Mouse (Mus musculus) stomach, embryonic 15.5 days (tissue): ENCODE measurements around the gene Wdr66. TPM values are rescaled to one million over a fixed set of nuclear protein-coding genes. Genes with fewer than 3 reads are reported as not detected.

Experiments used
- ATAC-seq: fragments of 200-750 bp; cut with Nextera tagmentation; 2 replicates; pipeline ENCODE4 v1.8.0; 2017; ENCODE audit warnings: low read depth, moderate number of reproducible peaks, moderate TSS enrichment; ENCODE audit not compliant: insufficient read depth, low FRiP score
- H3K27ac ChIP-seq: fragments of 300-500 bp; sonication (generic); 2 replicates; pipeline ENCODE4 v1.5.1; 2015; ENCODE audit warnings: mild to moderate bottlenecking, inconsistent platforms
- H3K27me3 ChIP-seq: fragments of 300-500 bp; sonication (generic); replicated peaks from 2 replicates; pipeline ENCODE4 v1.6.1; 2015; ENCODE audit warnings: inconsistent platforms
- H3K36me3 ChIP-seq: fragments of 300-500 bp; sonication (generic); 2 replicates; pipeline ENCODE4 v1.6.1; 2015; ENCODE audit warnings: inconsistent platforms
- H3K4me1 ChIP-seq: fragments of 300-500 bp; sonication (generic); 2 replicates; pipeline ENCODE4 v1.6.1; 2015; ENCODE audit warnings: inconsistent platforms
- H3K4me2 ChIP-seq: fragments of 300-500 bp; sonication (generic); 2 replicates; pipeline ENCODE4 v1.6.1; 2015; ENCODE audit warnings: mild to moderate bottlenecking, inconsistent platforms
- H3K4me3 ChIP-seq: fragments of 300-500 bp; sonication (generic); replicated peaks from 2 replicates; pipeline ENCODE4 v1.5.1; 2015; ENCODE audit warnings: inconsistent platforms
- H3K9ac ChIP-seq: fragments of 300-500 bp; sonication (generic); 2 replicates; pipeline ENCODE4 v1.6.1; 2015; ENCODE audit warnings: inconsistent platforms
- H3K9me3 ChIP-seq: fragments of 300-500 bp; sonication (generic); 2 replicates; pipeline ENCODE4 v1.6.1; 2016; ENCODE audit warnings: inconsistent platforms
- WGBS: fragments of 180-500 bp; shearing (Covaris S2); methylation state at CpG from one replicate; pipeline ENCODE4 v1.1.7; 2015; 5-methylcytosine and 5-hydroxymethylcytosine counted together
- polyA plus RNA-seq: library from polyadenylated mRNA; unstranded; fragments of >200 nt; fragmentation: Nextera tagmentation; extraction: Ambion mirVana; gene quantifications from 2 replicates; pipeline ENCODE4 v1.2.1, GENCODE M21; 2015

The Wdr66 gene
- polyA plus RNA-seq, 1 experiment from 2014 or later: 0.92 TPM

DNA sequence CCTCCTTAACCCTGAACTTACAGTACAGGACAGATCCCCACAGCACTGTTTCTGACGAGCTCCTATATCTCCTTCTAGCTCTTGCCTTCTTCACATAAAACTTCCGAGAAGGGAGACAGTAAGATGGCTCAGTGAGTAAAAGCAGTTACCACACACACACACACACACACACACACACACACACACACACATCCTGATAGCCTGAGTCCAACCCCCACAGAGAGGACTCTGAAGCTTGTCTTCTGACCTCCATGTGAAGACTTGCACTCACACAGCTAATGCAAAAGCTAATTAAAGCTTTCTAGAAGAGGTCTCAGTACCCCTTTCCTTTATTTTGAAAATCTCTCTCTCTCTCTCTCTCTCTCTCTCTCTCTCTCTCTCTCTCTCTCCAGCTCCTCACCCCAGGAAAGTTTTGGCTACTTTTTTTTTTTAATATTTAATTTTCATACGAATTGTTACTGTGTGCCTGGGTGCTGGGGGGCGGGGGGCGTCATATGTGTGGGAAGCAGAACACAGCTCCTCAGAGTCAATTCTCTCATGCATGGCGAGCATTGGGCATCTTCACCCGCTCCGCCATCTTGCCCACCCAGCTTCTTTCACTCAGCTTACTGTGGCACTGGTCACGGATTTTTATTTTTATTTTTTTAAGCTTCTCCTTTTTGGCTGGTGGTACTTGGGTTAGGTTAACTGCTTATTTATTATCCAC, 24.9 kb downstream of the Wdr66 start:
- Histone ChIP-seq H3K9me3 (no peaks in the 10 kb centered on the region), H3K27me3 (no peaks in the 10 kb centered on the region), H3K4me2 (no peak overlapping the region), H3K9ac (no peak overlapping the region), H3K36me3 (no peaks in the 10 kb centered on the region), H3K27ac (no peak overlapping the region), H3K4me3 (no peak overlapping the region), H3K4me1 (0 out of 2 replicates have a peak, but pooled peaks cover 3% of the 10 kb centered on the region)
- no peak for ATAC-seq
- 77% methylated on average over 9 of the region's 9 CpGs for WGBS

DNA sequence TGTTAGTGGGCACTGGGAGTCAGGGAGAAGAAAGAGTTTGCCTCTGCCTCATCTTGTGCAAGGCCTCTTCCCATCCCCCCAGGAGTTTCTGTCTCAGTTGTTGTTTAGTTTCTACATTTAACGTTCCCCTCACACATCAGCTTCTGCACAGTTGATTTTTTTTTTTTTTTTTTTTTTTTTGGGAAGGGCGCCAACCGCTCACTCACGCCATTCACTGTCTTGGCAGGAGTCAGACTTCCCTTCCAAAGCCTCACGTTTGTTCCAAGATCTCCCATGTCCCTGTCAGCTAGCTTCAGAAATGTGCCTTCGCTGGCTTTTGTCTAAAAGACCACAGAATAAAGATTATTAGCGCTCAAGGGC, 25.4 kb downstream of the Wdr66 start:
- Histone ChIP-seq H3K27ac (no peak overlapping the region), H3K4me3 (no peak overlapping the region), H3K4me2 (no peak overlapping the region), H3K27me3 (no peaks in the 10 kb centered on the region), H3K9me3 (no peaks in the 10 kb centered on the region), H3K9ac (no peak overlapping the region), H3K4me1 (0 out of 2 replicates have a peak, but pooled peaks cover 3% of the 10 kb centered on the region), H3K36me3 (no peaks in the 10 kb centered on the region)
- WGBS: 47% methylated on average over 7 of the region's 7 CpGs
- no peak for ATAC-seq

- H3K36me3 ChIP-seq: no peaks in the 10 kb centered on the region
- no peaks in the 10 kb centered on the region for H3K27me3 ChIP-seq
- no peak for ATAC-seq
- no peak overlapping the region for H3K27ac ChIP-seq
- no peak overlapping the region for H3K4me2 ChIP-seq
- no peaks in the 10 kb centered on the region for H3K9me3 ChIP-seq
- H3K4me1 ChIP-seq: 0 out of 2 replicates have a peak, but pooled peaks cover 3% of the 10 kb centered on the region
- 76% methylated on average over 4 of the region's 4 CpGs for WGBS
- H3K4me3 ChIP-seq: no peak overlapping the region
- no peak overlapping the region for H3K9ac ChIP-seq
These were observed 25.8 kb downstream of the Wdr66 start for GRCm38 (mm10) chr5:123277704-123278103.

GRCm38 (mm10) chr5:123279248-123279647, 27.3 kb downstream of the Wdr66 start:
- Histone ChIP-seq H3K27ac (no peak overlapping the region), H3K9ac (no peak overlapping the region), H3K4me3 (no peak overlapping the region), H3K9me3 (no peaks in the 10 kb centered on the region), H3K36me3 (no peaks in the 10 kb centered on the region), H3K4me2 (no peak overlapping the region), H3K27me3 (no peaks in the 10 kb centered on the region), H3K4me1 (0 out of 2 replicates have a peak, but pooled peaks cover 3% of the 10 kb centered on the region)
- ATAC-seq: no peak
- WGBS: 87% methylated on average over 4 of the region's 4 CpGs

- Histone ChIP-seq H3K4me3 (no peak overlapping the region), H3K36me3 (no peaks in the 10 kb centered on the region), H3K9me3 (no peaks in the 10 kb centered on the region), H3K27ac (no peak overlapping the region), H3K9ac (no peak overlapping the region), H3K27me3 (no peaks in the 10 kb centered on the region), H3K4me1 (0 out of 2 replicates have a peak, but pooled peaks cover 3% of the 10 kb centered on the region), H3K4me2 (no peak overlapping the region)
- WGBS: 70% methylated on average over 9 of the region's 9 CpGs
- no peak for ATAC-seq
These were observed 29.6 kb downstream of the Wdr66 start for GRCm38 (mm10) chr5:123281336-123282136.

DNA sequence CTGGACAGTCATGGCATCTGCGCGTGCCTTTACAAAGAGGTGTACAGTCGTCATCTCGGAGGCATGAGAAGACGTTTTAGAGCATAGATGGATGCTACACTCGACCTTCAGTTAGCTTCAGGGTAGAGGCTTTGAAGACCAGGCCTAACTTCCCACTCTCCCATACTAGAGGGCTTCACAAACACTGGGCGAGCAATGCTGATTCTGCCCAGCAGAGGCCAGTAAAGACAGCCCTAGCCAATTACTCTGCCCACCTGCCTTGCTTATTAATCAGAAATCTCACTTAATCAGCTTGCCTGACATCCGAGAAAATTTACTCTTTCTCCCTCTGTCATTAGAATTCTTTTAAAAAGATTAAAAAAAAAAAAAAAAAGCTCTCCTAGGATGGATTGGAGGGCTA, 33.3 kb downstream of the Wdr66 start:
- no peak for ATAC-seq

DNA sequence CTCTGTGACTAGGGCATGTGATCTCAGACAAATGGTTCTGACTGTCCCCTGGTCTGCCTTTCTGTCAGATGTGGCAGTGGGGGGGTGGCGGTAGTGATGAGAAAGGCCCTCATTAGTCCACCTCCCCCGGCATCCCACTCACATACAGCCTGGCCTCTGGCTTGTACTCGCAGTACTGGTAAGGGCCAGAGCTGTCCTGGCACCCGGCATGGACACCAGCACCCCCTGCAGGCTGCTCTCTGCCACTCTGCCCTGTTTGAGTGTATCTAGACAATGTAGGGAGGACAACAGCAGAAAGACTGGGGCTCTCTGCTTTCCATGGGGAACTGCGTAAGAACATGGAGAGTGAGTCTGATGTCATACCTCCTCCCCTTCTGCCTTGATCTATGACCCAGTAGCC, 36.2 kb downstream of the Wdr66 start:
- Histone ChIP-seq H3K9me3 (no peaks in the 10 kb centered on the region), H3K9ac (no peak overlapping the region), H3K4me2 (no peak overlapping the region), H3K27ac (no peak overlapping the region), H3K4me3 (no peak overlapping the region), H3K4me1 (no peaks in the 10 kb centered on the region), H3K27me3 (no peaks in the 10 kb centered on the region), H3K36me3 (no peaks in the 10 kb centered on the region)
- WGBS: 85% methylated on average over 5 of the region's 5 CpGs
- ATAC-seq: no peak

More for the DNA sequence above, 33.3 kb downstream of the Wdr66 start:
- Histone ChIP-seq H3K27ac (no peak overlapping the region), H3K9ac (no peak overlapping the region), H3K9me3 (no peaks in the 10 kb centered on the region), H3K27me3 (no peaks in the 10 kb centered on the region), H3K4me1 (no peaks in the 10 kb centered on the region), H3K4me3 (no peak overlapping the region), H3K36me3 (no peaks in the 10 kb centered on the region), H3K4me2 (no peak overlapping the region)
- 37% methylated on average over 8 of the region's 8 CpGs for WGBS

DNA sequence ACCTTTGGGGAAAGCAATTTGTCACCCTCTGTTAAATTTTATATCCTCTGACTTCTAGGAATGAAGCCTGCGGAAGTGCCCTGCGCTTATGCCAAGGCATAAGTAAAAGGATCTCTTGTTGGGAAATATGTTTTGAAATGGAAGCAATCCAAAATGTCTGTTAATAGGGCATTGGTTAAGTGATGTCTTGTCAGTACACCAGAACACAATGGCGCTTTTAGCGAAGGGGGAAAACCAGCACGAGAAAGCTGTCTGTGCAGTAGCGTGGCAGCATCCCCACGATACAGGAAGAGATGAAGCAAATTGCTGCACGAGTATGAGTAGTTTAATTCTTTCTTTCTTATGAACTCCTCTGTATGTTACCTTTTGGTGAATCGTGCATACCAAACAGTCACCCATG, 42.8 kb downstream of the Wdr66 start:
- no peaks in the 10 kb centered on the region for H3K36me3 ChIP-seq
- no peak overlapping the region for H3K9ac ChIP-seq
- H3K27ac ChIP-seq: no peak overlapping the region
- no peaks in the 10 kb centered on the region for H3K4me1 ChIP-seq
- WGBS: 73% methylated on average over 9 of the region's 9 CpGs
- no peaks in the 10 kb centered on the region for H3K27me3 ChIP-seq
- no peaks in the 10 kb centered on the region for H3K9me3 ChIP-seq
- no peak overlapping the region for H3K4me3 ChIP-seq
- ATAC-seq: no peak
- H3K4me2 ChIP-seq: no peak overlapping the region

- no peak overlapping the region for H3K27ac ChIP-seq
- no peaks in the 10 kb centered on the region for H3K27me3 ChIP-seq
- no peak overlapping the region for H3K4me2 ChIP-seq
- peaks cover 5% of the 10 kb centered on the region; the same call in 1 of the 2 replicates for H3K4me1 ChIP-seq
- no peaks in the 10 kb centered on the region for H3K36me3 ChIP-seq
- WGBS: 69% methylated on average over 12 of the region's 12 CpGs
- H3K4me3 ChIP-seq: no peak overlapping the region
- no peaks in the 10 kb centered on the region for H3K9me3 ChIP-seq
- H3K9ac ChIP-seq: no peak overlapping the region
- no peak for ATAC-seq
These were observed 44.4 kb downstream of the Wdr66 start for GRCm38 (mm10) chr5:123296224-123296806.

DNA sequence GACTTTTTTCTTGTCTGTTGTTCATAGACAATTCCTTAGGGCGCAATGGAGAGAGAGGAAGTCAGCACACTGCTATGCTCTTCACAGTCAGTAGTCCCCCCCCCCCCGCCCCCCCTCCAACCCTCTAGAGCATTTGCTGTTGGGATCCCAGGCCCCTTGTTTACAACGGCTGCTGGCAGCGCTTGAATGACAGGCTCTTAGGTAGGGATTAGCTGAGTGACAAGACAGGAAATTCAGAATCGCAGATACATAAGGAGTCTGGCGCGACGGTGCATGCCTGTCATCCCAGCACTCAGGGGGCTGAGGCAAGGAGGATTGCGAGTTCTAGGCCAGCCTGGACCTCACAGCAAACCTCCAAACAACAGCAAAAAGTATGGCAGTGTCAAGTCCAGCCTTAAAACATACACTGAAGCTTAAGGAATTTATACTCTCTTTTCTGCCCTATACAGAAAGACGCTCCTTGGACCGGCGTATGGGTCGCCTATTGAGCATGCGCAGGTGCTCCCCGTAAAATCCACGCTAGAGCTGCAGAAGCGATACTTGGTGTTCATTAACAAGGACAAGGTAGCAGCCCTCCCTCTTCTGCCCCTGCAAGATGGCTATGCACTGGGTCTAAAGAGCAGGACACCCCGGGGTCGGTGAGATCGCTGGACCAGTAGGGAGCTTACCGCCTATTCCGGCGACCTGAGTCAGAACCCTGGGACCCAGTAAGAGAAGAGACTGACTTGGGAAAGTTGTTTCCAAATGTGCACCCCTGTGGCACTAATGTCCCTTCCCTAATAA, 45.3 kb downstream of the Wdr66 start:
- no peak overlapping the region for H3K4me2 ChIP-seq
- 62% methylated on average over 23 of the region's 23 CpGs for WGBS
- no peak for ATAC-seq

GRCm38 (mm10) chr5:123297830-123298229, 45.9 kb downstream of the Wdr66 start:
- H3K4me3 ChIP-seq: no peak overlapping the region
- H3K27me3 ChIP-seq: no peaks in the 10 kb centered on the region
- H3K27ac ChIP-seq: no peak overlapping the region
- no peak for ATAC-seq
- H3K4me1 ChIP-seq: peaks cover 5% of the 10 kb centered on the region; the same call in 1 of the 2 replicates
- 79% methylated on average over 7 of the region's 7 CpGs for WGBS
- H3K36me3 ChIP-seq: no peaks in the 10 kb centered on the region
- H3K9me3 ChIP-seq: no peaks in the 10 kb centered on the region
- no peak overlapping the region for H3K9ac ChIP-seq
- H3K4me2 ChIP-seq: no peak overlapping the region

More for the DNA sequence above, 45.3 kb downstream of the Wdr66 start:
- Histone ChIP-seq H3K4me3 (no peak overlapping the region), H3K36me3 (no peaks in the 10 kb centered on the region), H3K27me3 (no peaks in the 10 kb centered on the region), H3K9me3 (no peaks in the 10 kb centered on the region), H3K4me1 (peaks cover 5% of the 10 kb centered on the region; the same call in 1 of the 2 replicates), H3K9ac (no peak overlapping the region), H3K27ac (no peak overlapping the region)
